Mouse (Mus musculus): Measurements from ENCODE around the gene Tspan10.

Tspan10 gene

GRCm38 (mm10) chr11:120457370-120457769 is 14.9 kb downstream of the Tspan10 start:
- no peak for DNase-seq

- peak; percentile 76 for DNase-seq
Observed at GRCm38 (mm10) chr11:120457772-120458751, 15.6 kb downstream of the Tspan10 start, which contains the start of the genes Oxld1 and Ccdc137. Oxld1 (minus strand) TSS chr11:120458068. Ccdc137 (plus strand) TSS chr11:120458115.

DNA sequence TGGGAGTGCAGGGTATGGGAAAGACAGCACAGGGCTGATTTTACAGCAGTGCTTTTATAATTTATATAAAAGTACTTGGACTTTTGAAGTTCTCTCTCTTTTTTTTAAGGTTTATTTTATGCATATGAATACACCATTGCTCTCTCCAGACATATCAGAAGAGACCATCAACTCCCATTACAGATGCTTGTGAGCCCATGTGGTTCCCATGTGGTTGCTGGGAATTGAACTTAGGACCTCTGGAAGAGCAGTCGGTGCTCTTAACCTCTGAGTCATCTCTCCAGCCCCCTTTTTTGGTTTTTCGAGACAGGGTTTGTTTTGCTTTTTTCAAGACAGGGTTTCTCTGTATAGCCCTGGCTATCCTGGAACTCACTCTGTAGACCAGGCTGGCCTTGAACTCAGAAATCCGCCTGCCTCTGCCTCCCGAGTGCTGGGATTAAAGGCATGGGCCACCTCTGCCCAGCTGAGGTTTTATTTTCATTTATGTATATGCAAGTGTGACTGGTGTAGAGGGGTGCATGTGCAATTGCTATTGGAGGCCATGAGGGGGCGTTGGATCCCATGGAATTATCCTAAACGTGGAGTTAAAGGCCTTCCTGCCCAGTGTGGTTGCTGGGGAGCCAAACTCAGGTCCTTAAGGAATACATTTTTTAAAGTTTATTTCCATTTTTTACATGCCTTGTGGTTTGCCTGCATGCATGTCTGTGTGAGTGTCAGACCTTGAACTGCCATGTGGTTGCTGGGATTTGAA is 16.6 kb downstream of the Tspan10 start:
- DNase-seq, result no peak

DNA sequence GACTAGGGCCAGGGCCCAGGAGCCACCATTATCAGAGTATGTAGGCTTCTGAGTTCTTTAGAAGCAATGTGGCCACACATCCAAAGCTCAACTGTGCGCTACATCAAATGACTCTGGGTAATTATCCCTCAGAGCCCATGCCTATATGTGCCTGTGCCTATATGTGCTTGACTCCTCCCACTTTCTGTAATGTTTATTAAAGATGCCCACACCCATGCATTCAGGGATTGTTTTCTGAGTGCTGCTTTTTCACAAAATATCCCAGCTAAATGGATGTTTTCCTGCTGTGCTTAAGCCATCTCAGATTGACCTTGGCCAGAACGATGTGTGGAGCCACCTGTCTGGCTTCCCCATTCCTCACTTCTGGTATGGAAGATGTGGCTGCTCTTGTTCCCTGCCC is 21.1 kb downstream of the Tspan10 start:
- DNase-seq, result no peak

DNA sequence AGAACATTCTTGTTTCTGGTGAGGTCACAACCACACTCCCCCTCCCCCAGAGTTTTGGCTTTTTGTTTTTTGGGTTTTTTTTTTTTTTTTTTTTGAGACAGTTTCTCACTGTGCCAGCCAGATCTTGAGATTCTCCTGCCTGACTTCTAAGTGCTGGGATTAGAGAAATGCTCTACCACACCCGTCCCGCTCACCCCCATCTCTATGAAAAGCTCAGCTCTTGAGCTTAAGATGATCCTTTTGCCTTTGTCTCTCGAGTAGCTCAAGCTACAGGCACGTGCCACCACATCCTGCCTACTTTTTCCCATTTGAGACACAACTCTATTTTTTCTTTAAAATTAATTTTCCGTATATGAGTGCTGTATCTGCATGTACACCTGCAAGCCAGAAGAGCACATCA is 21.9 kb downstream of the Tspan10 start:
- DNase-seq, result no peak

- DNase-seq, result no peak
Observed at GRCm38 (mm10) chr11:120465521-120465920, 23.1 kb downstream of the Tspan10 start.

DNA sequence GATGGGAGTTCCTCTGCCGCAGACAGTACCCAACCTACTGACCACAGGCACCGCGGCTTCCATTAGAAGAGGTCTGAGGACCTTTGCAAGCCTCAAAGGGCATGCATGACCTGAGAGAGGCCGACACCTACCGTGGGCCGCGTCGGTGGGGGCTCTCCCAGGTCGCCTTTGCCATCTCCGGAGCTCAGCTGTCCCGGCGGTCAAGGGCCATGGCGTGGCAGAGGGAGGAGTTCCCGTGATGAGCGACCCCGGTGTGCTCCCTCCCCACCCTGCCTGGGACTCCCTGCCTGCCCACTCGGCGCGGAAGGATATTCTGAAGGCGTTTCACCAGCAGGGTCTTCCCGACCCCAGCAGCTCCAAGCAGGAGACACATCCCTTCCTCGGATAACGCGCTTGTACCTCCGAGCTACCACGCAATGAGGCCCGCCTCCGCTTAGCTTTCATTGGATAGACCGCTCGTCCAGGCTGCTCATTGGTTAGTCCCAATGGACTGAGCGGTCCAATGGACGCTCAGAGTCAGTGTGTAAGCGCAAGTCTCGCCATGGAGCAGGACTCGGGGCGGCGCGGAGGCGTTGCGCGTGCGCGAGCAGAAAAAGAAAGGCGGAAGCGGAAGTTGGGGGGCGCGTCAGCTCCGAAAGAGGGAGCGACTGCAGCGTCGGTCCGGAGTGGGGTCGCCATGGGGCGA is 24.7 kb downstream of the Tspan10 start, which contains the start of gene Arl16:
Gene Arl16, minus strand, starts transcription at position 557 of the 685 bp plus-strand sequence.
- DNase-seq, result peak; percentile 94

- DNase-seq, result no peak
Observed at GRCm38 (mm10) chr11:120467736-120468092, 25.3 kb downstream of the Tspan10 start.

DNA sequence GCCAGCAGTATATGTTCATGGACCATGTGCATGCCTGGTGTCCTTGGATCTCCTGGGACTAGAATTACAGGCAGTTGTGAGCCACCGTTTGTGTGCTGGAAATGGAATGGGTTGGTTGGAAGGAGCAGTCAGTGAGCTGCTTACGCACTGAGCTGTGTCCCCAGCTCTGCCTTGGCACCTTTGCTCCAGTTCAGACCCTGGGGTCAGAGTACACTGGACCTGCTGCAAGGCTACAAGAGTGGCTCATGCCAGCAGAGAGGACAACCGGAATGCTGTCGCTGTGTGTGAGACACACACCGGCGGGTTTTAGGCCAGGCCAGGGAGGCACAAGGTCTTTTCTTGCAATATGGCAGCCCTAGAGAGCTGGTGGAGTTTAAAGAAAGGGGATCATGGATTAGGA is 29.6 kb downstream of the Tspan10 start:
- DNase-seq, result no peak

DNA sequence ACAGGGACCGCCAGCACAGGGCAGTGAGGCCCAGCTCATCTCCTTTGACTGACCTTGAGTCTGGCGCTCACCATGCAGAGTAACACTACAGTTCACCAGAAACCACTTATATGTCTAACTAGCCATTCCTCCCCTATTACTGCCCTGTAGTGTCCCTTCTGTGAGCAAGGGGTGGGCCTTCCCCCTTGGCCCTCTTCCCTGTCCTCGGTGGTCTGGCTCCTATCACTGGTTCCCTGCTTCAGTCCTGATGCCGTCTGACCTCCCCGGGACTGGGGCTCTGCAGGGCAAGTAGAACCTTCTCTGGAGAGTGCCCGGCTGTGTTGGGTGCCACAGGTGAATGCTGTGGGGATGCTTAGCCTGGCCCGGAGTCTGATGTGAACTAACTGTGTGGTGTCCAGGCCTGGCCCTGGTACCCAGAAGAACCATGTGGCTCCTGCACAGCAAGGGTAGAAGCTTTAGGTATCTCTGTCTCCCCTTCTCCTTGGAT is 41.0 kb downstream of the Tspan10 start:
- DNase-seq, result no peak

DNA sequence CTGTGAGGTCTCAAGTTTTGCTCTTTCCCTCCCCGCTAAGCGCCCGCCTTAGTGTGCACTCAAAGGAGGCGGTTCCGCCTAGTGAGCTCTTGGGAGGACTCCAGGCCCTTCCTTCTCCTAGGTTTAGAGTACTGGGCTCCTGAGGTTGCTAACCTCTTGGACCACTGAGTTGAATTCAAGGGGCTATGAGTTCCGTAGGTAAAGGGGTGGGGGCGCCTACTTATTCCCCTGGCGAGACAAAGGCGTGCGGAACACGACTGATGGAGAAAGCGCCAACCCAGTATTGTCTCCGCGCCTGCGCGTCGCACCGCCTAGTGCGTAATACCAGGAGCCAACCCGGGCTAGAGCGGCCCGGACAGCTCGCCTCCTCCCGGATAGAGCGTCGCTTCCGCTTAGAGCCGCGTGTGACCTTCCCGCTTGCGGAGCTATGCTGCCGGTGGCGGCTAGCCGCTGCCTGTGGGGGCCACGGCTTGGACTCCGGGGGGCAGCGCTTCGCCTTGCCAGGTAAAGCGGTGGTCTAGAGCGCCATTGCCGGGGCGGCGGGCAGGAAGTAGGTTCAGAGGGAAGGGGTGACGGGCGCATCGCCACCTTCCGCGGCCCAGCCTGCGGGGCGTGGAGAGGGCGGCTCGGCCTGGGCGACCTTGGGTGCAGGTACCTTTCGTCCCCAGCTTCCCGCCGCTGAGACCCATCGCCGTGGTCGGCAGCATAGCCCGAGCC is 42.0 kb downstream of the Tspan10 start, which contains the start of gene Mrpl12:
Gene Mrpl12, plus strand, starts transcription at position 349 of the 717 bp plus-strand sequence.
- DNase-seq, result peak; percentile 87

- DNase-seq, result no peak
Observed at GRCm38 (mm10) chr11:120485251-120485650, 42.8 kb downstream of the Tspan10 start.

GRCm38 (mm10) chr11:120488516-120488915 is 46.1 kb downstream of the Tspan10 start:
- no peak for DNase-seq

- DNase-seq, result peak; percentile 71
Observed at GRCm38 (mm10) chr11:120489054-120489761, 46.8 kb downstream of the Tspan10 start.

DNA sequence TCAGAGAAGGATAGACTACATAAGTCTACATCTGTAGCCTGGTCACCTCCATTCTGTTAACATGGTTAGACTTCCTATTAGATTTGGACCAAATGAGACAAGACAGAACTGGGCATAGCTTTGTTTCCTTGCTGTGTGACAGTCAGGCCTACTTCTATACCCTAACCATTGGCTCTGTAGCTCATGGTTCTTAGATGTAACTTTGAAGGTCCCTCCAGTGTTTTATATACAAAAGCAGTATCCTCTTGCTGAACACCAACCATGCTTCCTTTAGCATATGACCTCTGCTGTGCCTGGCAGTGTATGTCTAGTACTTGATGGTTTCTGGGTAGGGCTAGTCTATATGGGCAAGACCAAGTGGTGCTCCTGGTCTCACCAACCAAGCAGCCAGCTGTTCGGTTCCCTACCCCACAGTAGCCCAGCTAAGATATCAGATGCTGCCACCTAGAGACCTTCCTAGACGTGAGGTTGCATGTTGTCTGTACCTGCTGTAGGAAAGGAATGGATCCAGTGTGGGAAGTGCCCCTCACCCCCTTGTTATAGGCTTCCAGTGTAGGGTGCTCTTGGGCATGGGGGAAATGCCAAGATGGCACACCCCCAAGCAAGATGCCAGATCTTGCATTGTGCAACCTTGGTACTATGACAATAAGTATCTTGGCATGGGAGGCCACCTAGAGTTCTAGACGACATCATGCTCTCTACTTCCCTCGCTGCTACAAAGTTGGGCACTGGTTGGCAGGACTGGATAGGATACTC is 48.0 kb downstream of the Tspan10 start:
- no peak for DNase-seq

- peak; percentile 89 for DNase-seq
Observed at GRCm38 (mm10) chr11:120491317-120492023, 49.0 kb downstream of the Tspan10 start, which contains the start of gene Slc25a10. Slc25a10 (plus strand) TSS chr11:120491840.

DNA sequence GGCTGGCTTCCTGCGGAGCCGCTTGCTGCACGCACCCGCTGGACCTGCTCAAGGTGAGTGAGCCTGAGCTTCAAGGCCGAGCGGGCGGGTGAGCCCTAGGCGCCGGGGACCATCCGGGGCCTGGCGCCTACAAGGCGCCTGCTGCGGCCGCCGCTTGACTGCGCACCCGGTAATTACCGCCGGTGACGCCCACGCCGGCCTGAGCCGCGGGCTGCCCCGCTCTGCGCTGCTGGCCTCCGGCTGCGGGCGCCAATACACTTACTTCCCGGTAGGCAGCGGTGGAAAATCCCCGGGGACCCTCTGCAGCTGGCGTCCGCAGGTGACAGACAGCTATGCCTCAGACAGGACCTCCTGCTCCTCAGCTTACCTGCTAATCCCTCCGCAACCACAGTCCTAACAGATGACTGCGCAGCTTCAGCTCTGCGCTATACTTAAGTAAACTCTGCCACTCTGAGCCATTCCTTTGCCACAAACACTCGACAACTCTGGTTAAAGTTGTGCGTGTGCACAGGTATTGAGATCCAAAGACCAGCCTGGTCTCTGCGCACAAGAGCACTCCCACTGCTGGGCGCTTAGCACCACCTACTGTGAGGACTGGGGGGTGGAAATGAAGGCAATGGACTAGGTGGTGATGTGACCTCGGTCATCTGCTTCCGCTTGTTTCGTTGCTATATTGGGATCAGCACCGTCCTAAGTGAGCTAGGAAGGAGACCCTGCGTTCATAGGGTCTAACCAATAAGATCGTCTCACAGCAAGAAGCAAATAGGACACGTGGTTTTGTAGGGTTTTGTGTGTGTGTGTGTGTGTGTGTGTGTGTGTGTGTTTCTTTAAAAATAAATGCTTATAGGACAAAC is 49.8 kb downstream of the Tspan10 start:
- peak; percentile 35 for DNase-seq

DNA sequence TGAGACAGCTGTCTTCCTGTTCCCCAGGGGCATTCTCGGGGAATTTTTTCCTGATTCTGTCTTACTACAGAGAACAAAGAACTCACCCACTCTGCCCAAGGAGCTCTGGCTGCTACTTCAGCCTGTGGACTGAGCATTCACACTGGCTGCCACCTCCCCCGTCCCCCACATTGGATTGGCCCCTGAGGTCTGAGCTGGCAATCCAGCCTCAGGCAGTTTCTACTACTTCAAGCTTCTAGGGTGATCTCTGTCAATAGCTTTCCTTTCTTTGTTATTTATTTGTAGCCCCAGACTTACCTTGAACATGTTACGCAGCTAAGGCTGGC is 50.4 kb downstream of the Tspan10 start:
- DNase-seq, result no peak

- DNase-seq, result no peak
Observed at GRCm38 (mm10) chr11:120493351-120493750, 50.9 kb downstream of the Tspan10 start.
